Mouse (Mus musculus): Measurements from ENCODE around the gene Slc12a3.

DNA sequence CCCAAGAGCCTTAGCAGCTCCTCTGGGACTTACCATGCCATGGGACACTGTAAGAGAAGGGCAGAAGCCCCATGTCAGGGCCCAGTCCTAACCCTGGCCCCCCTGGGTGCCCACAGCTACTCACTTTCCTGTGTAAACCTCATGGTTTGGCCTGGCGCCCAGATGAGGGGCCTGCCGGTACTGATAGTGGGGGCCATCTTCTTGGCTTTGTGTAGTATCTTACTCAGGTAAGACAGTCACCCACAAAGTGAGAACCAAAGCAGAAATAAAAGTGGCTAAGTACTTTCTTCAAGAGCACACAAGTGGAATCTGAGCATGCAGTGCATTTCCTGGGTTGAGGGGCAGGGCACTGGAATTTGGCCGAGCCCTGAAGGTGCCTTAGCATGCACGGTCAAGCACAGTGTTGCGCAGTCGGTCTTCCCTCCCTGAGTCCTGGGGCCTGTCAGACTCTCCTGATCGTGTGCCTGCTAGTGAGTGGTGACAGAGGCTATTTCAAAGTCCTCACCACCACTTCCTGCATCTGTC, 21.9 kb upstream of the Slc12a3 start:
- TF ChIP-seq CTCF (IDR thresholded peaks at IDR 0.05; ENCODE audit: borderline replicate concordance, extremely low read depth, insufficient read depth, insufficient read length) (no peak), POLR2A (IDR thresholded peaks at IDR 0.05; ENCODE audit: borderline replicate concordance, extremely low read depth, insufficient read depth, insufficient read length, poor library complexity, severe bottlenecking) (no peak)
